Mouse (Mus musculus) Patski (cell line): Measurements from ENCODE around the gene Csn3. TPM values are rescaled to one million over a fixed set of nuclear protein-coding genes. Genes with fewer than 3 reads are reported as not detected.

Experiments
- ATAC-seq: fragments of 100-300 bp; one replicate; pipeline ENCODE4 v1.8.0; 2021
- CTCF ChIA-PET: fragments of 350-600 bp; sonication (Branson Sonifier 250); formaldehyde crosslinking; loops from one replicate; lab custom pipeline; 2022; ENCODE audit warnings: inconsistent platforms; lab: Charles Lee
- POLR2A ChIA-PET: fragments of 350-600 bp; sonication (Branson Sonifier 250); formaldehyde crosslinking; loops from one replicate; lab custom pipeline; 2022; ENCODE audit warnings: antibody characterized with exemption, inconsistent platforms; lab: Charles Lee
- DNase-seq: peaks from one replicate; pipeline ENCODE4 v3.0.0-alpha.2; 2011; ENCODE audit warnings: low read depth, low spot score
- H3K27me3 ChIP-seq: fragments of 371-371 bp; one replicate; pipeline ENCODE4 v1.5.1; 2021
- CTCF ChIP-seq: fragments of 100-300 bp; IDR thresholded peaks from one replicate; pipeline ENCODE4 v1.5.1; 2021
- in situ Hi-C: fragments of 300-500 bp; cut with MboI; formaldehyde crosslinking; loops from 3 replicates; pipeline ENCODE4 v1.11.1; 2018; ENCODE audit warnings: low pct_unique_long_range_greater_than_20kb, mixed read lengths
- polyA plus RNA-seq: library from polyadenylated mRNA; unstranded; gene quantifications from one replicate; pipeline ENCODE4 v1.2.3, GENCODE M21; 2021

Gene Csn3
- polyA plus RNA-seq, result not detected

DNA sequence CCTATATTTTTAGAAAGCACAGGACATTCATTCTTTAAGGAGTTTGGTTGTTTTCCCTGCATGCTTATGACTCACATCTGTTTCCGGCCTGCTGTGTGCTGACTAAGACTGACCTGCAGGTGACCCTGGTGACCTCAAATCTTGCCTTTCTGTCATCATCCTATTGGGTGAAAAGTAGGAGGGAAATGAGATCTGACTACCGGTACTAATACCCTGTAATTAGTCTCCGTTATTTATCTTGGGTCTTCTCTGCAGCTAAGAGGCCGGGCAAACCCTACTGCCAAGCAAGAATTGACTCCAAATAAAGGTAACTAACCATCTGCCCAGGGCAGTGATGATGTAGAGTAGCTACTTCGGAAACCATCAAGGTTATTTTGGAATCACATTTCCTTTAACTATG, at the start of gene Csn3:
Csn3 (plus strand) TSS at position 208 of the 400 bp plus-strand sequence.
- DNase-seq (no peak), ATAC-seq (no peak)
- CTCF ChIA-PET, result no interaction called here

GRCm38 (mm10) chr5:87884729-87885128, 40.6 kb upstream of the Csn3 start, which contains the start of gene Odam:
Odam (plus strand) TSS chr5:87885029.
- ChIA-PET CTCF (interaction anchor here (0.8 to 1.0 kb wide), 2 partner anchors 11 to 259 kb away, joined by 3 read pairs; no protein-coding TSS in a partner anchor), POLR2A (no interaction called here)
- H3K27me3 ChIP-seq, result no peaks in the 10 kb centered on the region
- DNase-seq (no peak), ATAC-seq (no peak)
- no peak for TF ChIP-seq CTCF
- in situ Hi-C loops, result no loop called here

More for the DNA sequence above, at the start of gene Csn3:
- POLR2A ChIA-PET, result no interaction called here
- TF ChIP-seq CTCF, result no peak
- peaks cover 12% of the 10 kb centered on the region for H3K27me3 ChIP-seq
- in situ Hi-C loops, result no loop called here

GRCm38 (mm10) chr5:87931603-87932002, 6.2 kb downstream of the Csn3 start:
- no peak for TF ChIP-seq CTCF
- in situ Hi-C loops, result no loop called here
- H3K27me3 ChIP-seq, result peaks cover 5% of the 10 kb centered on the region
- no peak for DNase-seq
- ChIA-PET CTCF (no interaction called here), POLR2A (no interaction called here)
- no peak for ATAC-seq

GRCm38 (mm10) chr5:87940752-87941151, 15.4 kb downstream of the Csn3 start:
- in situ Hi-C loops, result no loop called here
- ChIA-PET POLR2A (no interaction called here), CTCF (no interaction called here)
- H3K27me3 ChIP-seq, result no peaks in the 10 kb centered on the region
- no peak for TF ChIP-seq CTCF
- ATAC-seq, result no peak
- DNase-seq, result no peak

GRCm38 (mm10) chr5:87942515-87942914, 17.1 kb downstream of the Csn3 start:
- in situ Hi-C loops, result no loop called here

GRCm38 (mm10) chr5:87951836-87952235, 26.5 kb downstream of the Csn3 start:
- no peaks in the 10 kb centered on the region for H3K27me3 ChIP-seq
- no peak for TF ChIP-seq CTCF
- DNase-seq (no peak), ATAC-seq (no peak)
- ChIA-PET CTCF (no interaction called here), POLR2A (no interaction called here)
- in situ Hi-C loops, result no loop called here

More at GRCm38 (mm10) chr5:87942515-87942914, 17.1 kb downstream of the Csn3 start:
- no peak for TF ChIP-seq CTCF
- ATAC-seq (no peak), DNase-seq (no peak)
- ChIA-PET POLR2A (no interaction called here), CTCF (no interaction called here)
- H3K27me3 ChIP-seq, result no peaks in the 10 kb centered on the region

GRCm38 (mm10) chr5:87969201-87969600, 43.8 kb downstream of the Csn3 start, which contains the start of the genes 2310003L06Rik and Gm28434:
2310003L06Rik (plus strand) TSS chr5:87969459.
Gm28434 (plus strand) TSS chr5:87969517.
- POLR2A ChIA-PET, result no interaction called here
- no peak for TF ChIP-seq CTCF
- peaks cover 5% of the 10 kb centered on the region for H3K27me3 ChIP-seq

GRCm38 (mm10) chr5:87979139-87979538, 53.8 kb downstream of the Csn3 start, which contains the start of gene Cabs1:
Cabs1 (plus strand) TSS chr5:87979439.
- TF ChIP-seq CTCF, result no peak
- no peak for DNase-seq

More at GRCm38 (mm10) chr5:87969201-87969600, 43.8 kb downstream of the Csn3 start, which contains the start of the genes 2310003L06Rik and Gm28434:
- CTCF ChIA-PET, result no interaction called here
- in situ Hi-C loops, result no loop called here
- DNase-seq, result no peak
- no peak for ATAC-seq

More at GRCm38 (mm10) chr5:87979139-87979538, 53.8 kb downstream of the Csn3 start, which contains the start of gene Cabs1:
- peaks cover 3% of the 10 kb centered on the region for H3K27me3 ChIP-seq
- in situ Hi-C loops, result no loop called here
- ATAC-seq, result no peak
- POLR2A ChIA-PET, result no interaction called here
- CTCF ChIA-PET, result no interaction called here

Other genes starting within 250 kb of the Csn3 start
- gene Csn2, start 225.9 kb upstream of the Csn3 start, polyA plus RNA-seq, result not detected
- not detected for gene Csn1s2a, start 151.0 kb upstream of the Csn3 start, polyA plus RNA-seq
- not detected for gene Csn1s2b, start 117.5 kb upstream of the Csn3 start, polyA plus RNA-seq
- not detected for gene Prr27, start 99.9 kb upstream of the Csn3 start, polyA plus RNA-seq
- gene Odam, start 40.5 kb upstream of the Csn3 start, polyA plus RNA-seq, result not detected
- not detected for gene 2310003L06Rik, start 43.9 kb downstream of the Csn3 start, polyA plus RNA-seq
- gene Gm28434, start 43.9 kb downstream of the Csn3 start, polyA plus RNA-seq, result not detected
- not detected for gene Cabs1, start 53.9 kb downstream of the Csn3 start, polyA plus RNA-seq
- not detected for gene Smr3a, start 77.0 kb downstream of the Csn3 start, polyA plus RNA-seq
- not detected for gene Smr2, start 161.0 kb downstream of the Csn3 start, polyA plus RNA-seq
- not detected for gene Gm11116, start 186.0 kb downstream of the Csn3 start, polyA plus RNA-seq
- not detected for gene Gm11115, start 228.5 kb downstream of the Csn3 start, polyA plus RNA-seq